Mouse (Mus musculus): ENCODE results near the gene Lgals3. TPM values are rescaled to one million over a fixed set of nuclear protein-coding genes. Genes with fewer than 3 reads are reported as not detected.

The Lgals3 gene
- 323 and 1,251 TPM in 2 replicates for polyA plus RNA-seq (2012; ENCODE audit: low replicate concordance)

GRCm38 (mm10) chr14:47367461-47367860, at the start of gene Lgals3:
Gene Lgals3, plus strand, starts transcription at chr14:47367751.

GRCm38 (mm10) chr14:47417775-47418665, 50.5 kb downstream of the Lgals3 start, which contains the start of gene Dlgap5:
Gene Dlgap5, minus strand, starts transcription at chr14:47418407.

Other genes with a start within 250 kb of the Lgals3 start
- gene Gch1, start 178.3 kb upstream of the Lgals3 start, polyA plus RNA-seq (2012; ENCODE audit: low replicate concordance) = 8.3 and 20.1 TPM in 2 replicates
- gene Wdhd1, start 90.9 kb upstream of the Lgals3 start, polyA plus RNA-seq (2012; ENCODE audit: low replicate concordance) = 1.6 and 7.6 TPM in 2 replicates
- 2.0 and 2.6 TPM in 2 replicates for gene Socs4, start 90.8 kb upstream of the Lgals3 start, polyA plus RNA-seq (2012; ENCODE audit: low replicate concordance)
- 50.3 and 213 TPM in 2 replicates for gene Mapk1ip1l, start 69.5 kb upstream of the Lgals3 start, polyA plus RNA-seq (2012; ENCODE audit: low replicate concordance)
- gene Dlgap5, start 50.7 kb downstream of the Lgals3 start, polyA plus RNA-seq (2012; ENCODE audit: low replicate concordance) = 2.5 and 29.4 TPM in 2 replicates
- gene Fbxo34, start 82.7 kb downstream of the Lgals3 start, polyA plus RNA-seq (2012; ENCODE audit: low replicate concordance) = 19.6 and 20.0 TPM in 2 replicates
- 1.4 TPM in 2 replicates for gene Atg14, start 202.9 kb downstream of the Lgals3 start, polyA plus RNA-seq (2012; ENCODE audit: low replicate concordance)

Measured in leukemia stem cell, adult 10-12 weeks (primary cell).